Mouse (Mus musculus) lung, postnatal 0 days (tissue): ENCODE measurements around the gene Olfr736.

Experiments
- CTCF ChIP-seq: IDR thresholded peaks from 2 replicates; pipeline ENCODE4 v1.5.1; 2016; ENCODE audit warnings: antibody characterized with exemption, mild to moderate bottlenecking
- EP300 ChIP-seq: IDR thresholded peaks from 2 replicates; pipeline ENCODE4 v1.6.1; 2016; ENCODE audit warnings: antibody characterized with exemption, mild to moderate bottlenecking, control low read depth

- TF ChIP-seq CTCF, result no peak
- TF ChIP-seq EP300, result no peak
Observed at GRCm38 (mm10) chr14:50418326-50418725, 37.4 kb downstream of the Olfr736 start, which contains the start of gene Olfr739.
